Comparison of ENCODE assay signal across 11 mouse cellular contexts in the genomic region with DNA sequence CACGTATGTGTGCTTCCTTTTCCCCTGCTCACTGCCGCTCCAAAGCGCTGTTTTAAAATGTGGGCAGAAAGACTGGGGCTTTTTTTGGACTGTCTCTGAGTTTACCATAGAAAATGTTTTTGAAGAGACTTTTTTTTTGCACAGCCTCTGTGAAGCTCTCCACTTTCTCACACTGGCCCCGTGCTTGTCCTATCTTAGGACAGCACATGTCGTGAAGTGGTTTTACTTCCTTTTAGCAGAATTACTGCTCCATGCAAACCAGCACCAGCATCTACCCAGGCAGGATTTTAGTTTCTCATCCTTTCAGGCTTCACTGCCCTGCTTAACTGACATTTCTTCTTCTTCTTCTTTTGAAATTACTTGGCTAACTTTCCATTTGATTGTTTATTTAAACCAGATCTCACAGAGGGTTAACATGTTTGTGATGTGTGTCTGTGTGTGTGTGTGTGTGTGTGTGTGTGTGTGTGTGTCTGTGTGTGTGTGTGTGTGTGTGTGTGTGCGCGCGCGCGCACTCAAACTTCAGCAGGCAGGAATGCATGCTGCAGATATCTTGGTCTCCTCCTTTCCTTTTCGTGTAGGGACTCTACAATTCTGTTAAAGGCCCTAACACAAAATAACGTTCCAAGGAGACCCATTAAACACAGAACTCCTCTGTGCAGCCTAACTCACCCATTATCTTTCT.
DNase-seq lines count a peak whose midpoint lies in the region; ATAC-seq and TF ChIP-seq lines count a peak whose summit lies in the region.
"Had no signal": no experiment of that assay in that cellular context is flagged by ENCODE, and none has a peak within 500 bp of the region (broad histone marks: within the 10 kb centered on the region; RNA-seq: fewer than 3 reads in every experiment).

No protein-coding gene starts in this region.

- no peak for TF ChIP-seq POLR2A in cortical plate, adult 2 months (IDR thresholded peaks at IDR 0.05; ENCODE audit: extremely low read depth, insufficient read depth, low read length)

- no peaks in the 10 kb centered on the region for H3K9me3 ChIP-seq in G1E (replicated peaks)
- no peaks in the 10 kb centered on the region for H3K9me3 ChIP-seq in midbrain, postnatal 0 days (ENCODE audit: low read length)
- no peaks in the 10 kb centered on the region for H3K9me3 ChIP-seq in hindbrain, embryonic 10.5 days
- H3K9me3 ChIP-seq: forebrain, embryonic 13.5 days; heart, embryonic 15.5 days; intestine, embryonic 15.5 days had no signal

- no peak for DNase-seq in layer of hippocampus, adult 2 months (ENCODE audit: low spot score in 2 of 2)
- DNase-seq in layer of hippocampus, adult 11-12 months (ENCODE audit: low spot score): no peak
- DNase-seq in G1E (ENCODE audit: low spot score): no peak
- no peak for DNase-seq in thymus, postnatal 4 days
- DNase-seq in midbrain, postnatal 0 days (ENCODE audit: low spot score): no peak
- DNase-seq in hindbrain, embryonic 10.5 days (ENCODE audit: low spot score): no peak

- no peaks in the 10 kb centered on the region for H3K27me3 ChIP-seq in G1E (ENCODE audit: insufficient read depth, low read length)
- H3K27me3 ChIP-seq in midbrain, postnatal 0 days (ENCODE audit: insufficient read depth, low read length): no peaks in the 10 kb centered on the region
- no peaks in the 10 kb centered on the region for H3K27me3 ChIP-seq in hindbrain, embryonic 10.5 days (ENCODE audit: insufficient read depth, poor library complexity, severe bottlenecking)
- H3K27me3 ChIP-seq: forebrain, embryonic 13.5 days; heart, embryonic 15.5 days; intestine, embryonic 15.5 days had no signal

- H3K9ac ChIP-seq in midbrain, postnatal 0 days (replicated peaks; ENCODE audit: low read length, poor library complexity, severe bottlenecking): no peak overlapping the region
- H3K9ac ChIP-seq: forebrain, embryonic 13.5 days; heart, embryonic 15.5 days; intestine, embryonic 15.5 days had no signal

- peak overlapping the region; percentile 72 for H3K27ac ChIP-seq in layer of hippocampus, adult 2 months
- H3K27ac ChIP-seq in cortical plate, adult 2 months (ENCODE audit: insufficient read depth, low read length): peak overlapping the region; percentile 82; the same call in 1 of the 2 replicates
- H3K27ac ChIP-seq in midbrain, postnatal 0 days (ENCODE audit: low read depth, low read length): no peak overlapping the region
- H3K27ac ChIP-seq in hindbrain, embryonic 10.5 days: no peak overlapping the region
- H3K27ac ChIP-seq: forebrain, embryonic 13.5 days; heart, embryonic 15.5 days; intestine, embryonic 15.5 days had no signal

- WGBS in midbrain, postnatal 0 days: 88% methylated on average over 12 of the region's 12 CpGs
- 89% methylated on average over 12 of the region's 12 CpGs for WGBS in hindbrain, embryonic 10.5 days

- TF ChIP-seq CTCF in layer of hippocampus, adult 2 months (conservative IDR thresholded peaks at IDR 0.05): no peak
- TF ChIP-seq CTCF in G1E (IDR thresholded peaks at IDR 0.05; ENCODE audit: low read depth, low read length): no peak
- no peak for TF ChIP-seq CTCF in cortical plate, adult 2 months (IDR thresholded peaks at IDR 0.05; ENCODE audit: extremely low read depth, insufficient read depth, low read length)
- TF ChIP-seq CTCF in midbrain, postnatal 0 days (IDR thresholded peaks at IDR 0.05): no peak

- no peaks in the 10 kb centered on the region for H3K36me3 ChIP-seq in G1E (replicated peaks)
- H3K36me3 ChIP-seq in midbrain, postnatal 0 days (ENCODE audit: insufficient read depth, low read length): no peaks in the 10 kb centered on the region
- no peaks in the 10 kb centered on the region for H3K36me3 ChIP-seq in hindbrain, embryonic 10.5 days
- H3K36me3 ChIP-seq: intestine, embryonic 15.5 days had no signal

- ATAC-seq in G1E (ENCODE audit: extremely low read depth, insufficient number of reproducible peaks, low FRiP score, poor library complexity, severe bottlenecking): peak; percentile 22; the same call in 1 of the 2 replicates
- ATAC-seq in megakaryocyte progenitor cell, adult 5-6 weeks (replicated peaks; ENCODE audit: poor library complexity): peak; percentile 91
- ATAC-seq in midbrain, postnatal 0 days (ENCODE audit: low FRiP score): no peak
- ATAC-seq: forebrain, embryonic 13.5 days; intestine, embryonic 15.5 days had no signal

- H3K4me1 ChIP-seq in G1E (ENCODE audit: insufficient read depth, low read depth, low read length): no peaks in the 10 kb centered on the region
- H3K4me1 ChIP-seq in cortical plate, adult 2 months (ENCODE audit: control insufficient read depth, insufficient read depth, low read length): peaks cover 6% of the 10 kb centered on the region; the same call in 1 of the 2 replicates
- H3K4me1 ChIP-seq in midbrain, postnatal 0 days (ENCODE audit: insufficient read depth, low read length): no peaks in the 10 kb centered on the region
- H3K4me1 ChIP-seq in hindbrain, embryonic 10.5 days (replicated peaks): no peaks in the 10 kb centered on the region
- H3K4me1 ChIP-seq: intestine, embryonic 15.5 days had no signal

- no peak overlapping the region for H3K4me2 ChIP-seq in midbrain, postnatal 0 days (ENCODE audit: low read depth, low read length, poor library complexity, severe bottlenecking)
- H3K4me2 ChIP-seq: forebrain, embryonic 13.5 days; heart, embryonic 15.5 days; intestine, embryonic 15.5 days had no signal

- H3K4me3 ChIP-seq in layer of hippocampus, adult 2 months: no peak overlapping the region
- H3K4me3 ChIP-seq in G1E (ENCODE audit: low read depth, low read length): no peak overlapping the region
- no peak overlapping the region for H3K4me3 ChIP-seq in cortical plate, adult 2 months (ENCODE audit: insufficient read depth, low read length)
- no peak overlapping the region for H3K4me3 ChIP-seq in midbrain, postnatal 0 days (ENCODE audit: low read depth, low read length)
- no peak overlapping the region for H3K4me3 ChIP-seq in hindbrain, embryonic 10.5 days
- H3K4me3 ChIP-seq: forebrain, embryonic 13.5 days; heart, embryonic 15.5 days; intestine, embryonic 15.5 days had no signal

Comparison
In these comparisons a context has a peak if more than half of its experiments do, and no peak if none do; other contexts are left out.
1. H3K27ac ChIP-seq: peak in layer of hippocampus, adult 2 months (single experiment) and cortical plate, adult 2 months (single experiment); none in midbrain, postnatal 0 days (single experiment) and hindbrain, embryonic 10.5 days (single experiment).